Mouse (Mus musculus) left cerebral cortex, adult 11 months (tissue): ENCODE results near the gene Gm9913.

Experiments
- DNase-seq: peaks from one replicate; pipeline ENCODE4 v3.0.0; 2022; ENCODE audit warnings: low spot score

Gene Gm9913

DNA sequence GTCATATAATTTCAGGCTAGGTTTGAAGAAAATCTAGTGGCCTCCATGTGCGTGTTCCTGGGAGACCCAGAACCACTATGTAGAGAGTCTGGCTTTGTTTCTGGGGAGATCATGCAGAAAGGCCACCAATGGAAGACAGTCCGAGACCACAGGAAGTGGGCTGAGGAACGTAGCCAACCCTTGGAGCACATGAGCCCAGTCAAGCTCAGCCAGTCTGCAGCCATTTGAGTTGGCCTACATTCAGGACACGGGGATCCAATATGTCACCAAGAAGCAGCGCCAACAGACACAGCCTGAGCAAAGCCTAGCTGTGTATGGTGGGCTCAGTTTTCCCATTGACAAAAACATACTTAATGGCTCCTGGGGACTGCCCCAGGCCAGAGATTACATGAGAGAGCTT lies 8.2 kb upstream of the Gm9913 start:
- no peak for DNase-seq

DNA sequence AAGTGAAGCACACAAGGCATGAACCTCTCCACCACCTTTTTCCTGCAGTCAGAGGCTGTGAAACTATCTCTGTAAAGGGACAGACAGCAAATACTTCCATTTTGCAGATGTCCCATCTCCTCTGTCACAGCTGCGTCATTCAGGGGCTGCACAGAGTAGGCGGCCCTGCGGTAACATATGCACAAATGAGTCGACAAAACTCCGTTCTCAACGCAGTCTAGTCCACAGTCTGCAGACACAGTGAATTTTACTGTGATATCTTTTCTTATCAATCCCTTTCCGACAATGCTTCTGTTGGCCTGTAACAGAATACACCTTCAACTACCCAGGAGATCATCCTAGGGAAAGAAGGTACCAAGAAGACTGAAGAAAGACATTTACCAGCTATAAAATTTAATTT lies 6.7 kb upstream of the Gm9913 start:
- DNase-seq = no peak

DNA sequence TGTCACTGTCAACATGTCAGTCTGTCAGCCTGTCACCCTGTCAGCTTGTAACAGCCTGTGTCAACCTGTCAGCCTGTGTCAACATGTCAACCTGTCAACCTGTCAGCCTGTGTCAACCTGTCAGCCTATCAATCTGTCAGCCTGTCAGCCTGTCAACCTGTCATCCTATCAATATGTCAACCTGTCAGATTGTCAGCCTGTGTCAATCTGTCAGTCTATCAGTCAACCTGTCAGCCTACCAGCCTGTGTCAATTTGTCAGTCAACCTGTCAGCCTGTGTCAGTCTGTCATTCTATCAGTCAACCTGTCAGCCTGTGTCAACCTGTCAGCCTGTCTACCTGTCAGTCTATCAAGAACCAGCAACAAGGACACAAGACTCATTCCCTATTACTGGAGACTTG lies 3.4 kb upstream of the Gm9913 start:
- DNase-seq = no peak

DNA sequence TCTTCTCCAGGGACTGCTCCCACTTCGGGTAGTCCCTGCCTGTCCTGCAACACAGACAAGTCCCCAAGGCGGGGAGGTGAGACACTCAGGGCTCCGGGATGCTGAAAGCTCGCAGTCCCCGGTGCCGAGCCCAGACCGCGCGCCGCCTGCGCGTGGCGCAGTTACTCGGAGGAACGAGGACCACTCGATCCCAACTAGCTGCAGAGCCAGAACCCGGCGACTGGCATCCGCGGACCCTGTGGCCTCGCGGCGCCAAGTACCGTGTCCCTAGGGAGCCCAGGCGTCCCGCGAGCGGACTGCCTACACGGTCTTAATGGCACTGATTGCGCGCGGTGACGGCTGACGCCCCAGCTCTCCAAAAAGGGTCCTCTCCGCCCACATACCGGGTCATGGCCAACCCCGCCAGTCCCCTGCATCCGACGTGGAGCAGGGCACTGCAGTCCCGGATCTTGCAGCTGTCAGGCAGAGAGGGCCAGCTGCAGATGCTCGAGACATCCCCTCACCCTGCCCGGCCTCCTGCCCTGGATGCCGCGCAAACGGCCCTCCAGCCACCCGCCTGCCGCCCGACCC lies 942 bp downstream of the Gm9913 start:
- peak; percentile 19 for DNase-seq

DNA sequence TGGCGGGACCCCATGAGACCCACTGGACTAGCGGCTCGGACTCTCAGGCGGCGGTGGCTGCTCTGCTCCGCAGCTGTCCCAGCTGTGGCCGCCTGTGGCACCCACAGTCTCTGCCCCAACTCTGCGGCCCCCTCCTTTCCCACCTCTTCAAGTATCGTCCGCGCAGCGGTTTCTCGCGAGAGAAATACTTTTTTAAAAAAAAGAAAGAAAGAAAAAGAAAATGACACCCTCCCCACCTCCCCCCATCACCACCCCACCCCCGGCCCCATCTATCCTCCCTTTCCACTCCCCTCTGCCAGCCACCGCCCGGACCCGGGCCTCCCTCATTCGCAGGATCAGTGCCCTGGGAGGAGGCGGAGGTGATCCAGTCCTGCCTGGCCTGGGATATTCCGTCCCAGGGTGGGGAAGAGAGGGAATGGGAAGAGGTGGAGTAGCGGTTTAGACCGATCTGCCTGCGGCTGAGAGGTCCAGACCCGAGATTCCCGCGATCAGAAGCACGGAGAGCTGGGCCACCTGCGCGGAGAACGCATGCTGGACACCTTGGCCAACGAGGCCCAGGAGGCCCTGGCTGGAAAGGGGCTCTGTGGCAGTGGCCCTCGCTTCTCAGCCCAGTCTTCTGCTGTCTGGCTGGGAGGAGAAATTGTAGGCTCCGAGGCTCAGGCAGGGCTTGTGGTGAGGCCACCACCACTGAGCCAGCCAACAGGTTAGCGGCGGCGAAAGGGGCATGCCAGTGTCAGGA lies 1.6 kb downstream of the Gm9913 start:
- no peak for DNase-seq

- DNase-seq = no peak
Measured at GRCm38 (mm10) chr2:125507893-125508292, 3.0 kb downstream of the Gm9913 start, which contains the start of gene Fbn1. Gene Fbn1 (minus strand): TSS chr2:125507993.

DNA sequence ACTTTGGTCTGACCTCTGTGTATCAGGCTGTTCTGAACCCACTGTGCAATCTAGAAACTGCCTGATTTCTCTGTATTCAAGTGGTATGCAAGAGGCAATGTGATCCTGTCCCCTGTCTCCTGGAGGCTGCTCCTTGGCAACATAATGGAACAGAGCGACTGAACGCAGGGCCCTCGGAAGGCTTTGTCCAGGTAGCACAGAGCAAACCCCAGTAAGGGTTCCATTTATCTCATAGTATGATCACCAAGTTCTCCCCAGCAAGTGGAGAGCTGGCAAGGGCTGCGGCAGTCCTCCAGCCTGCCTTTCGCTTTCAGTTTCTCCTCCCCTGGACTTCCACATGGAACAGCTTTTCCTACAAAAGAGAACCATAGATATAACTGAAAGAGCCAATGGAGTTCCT lies 3.5 kb downstream of the Gm9913 start:
- DNase-seq = no peak

DNA sequence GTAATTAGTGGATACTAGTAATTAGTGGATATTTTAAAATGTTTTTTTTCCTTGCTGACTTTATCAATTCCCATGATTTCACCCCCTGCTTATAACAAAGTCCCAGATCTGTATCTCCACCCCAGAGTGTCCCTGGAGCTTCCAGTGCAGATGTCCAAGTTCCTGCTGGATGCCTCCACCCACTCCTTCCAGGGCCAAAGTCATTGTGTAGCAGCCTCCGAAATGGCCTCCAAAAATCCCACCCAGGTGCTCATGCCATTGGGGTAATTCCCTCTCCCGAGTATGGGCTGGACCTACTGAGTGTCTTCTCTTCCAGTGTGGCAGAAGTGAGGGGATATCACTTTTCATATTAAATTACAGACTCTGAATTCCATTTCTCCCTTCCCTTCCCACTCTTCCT lies 5.9 kb downstream of the Gm9913 start:
- no peak for DNase-seq

DNA sequence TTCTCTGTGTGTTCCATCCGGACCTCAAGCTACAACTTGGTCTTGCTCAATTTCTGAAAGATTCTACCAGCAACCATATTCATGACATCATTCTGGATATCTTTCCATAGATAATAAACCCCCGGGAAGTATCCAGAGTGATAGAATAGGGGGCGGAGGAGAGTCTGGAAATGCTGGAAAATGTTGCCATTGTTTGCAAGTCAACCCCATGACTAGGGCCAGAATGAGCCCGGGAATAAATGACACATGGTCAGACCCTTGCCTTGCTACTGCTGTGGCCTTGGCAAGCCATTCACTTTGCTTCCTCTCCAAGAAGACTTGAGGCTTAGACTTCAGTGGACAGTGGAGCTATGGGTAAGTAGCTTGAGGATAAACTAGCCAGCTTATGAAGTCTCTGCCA lies 7.0 kb downstream of the Gm9913 start:
- DNase-seq = no peak

- DNase-seq = no peak
Measured at GRCm38 (mm10) chr2:125512544-125512943, 7.7 kb downstream of the Gm9913 start.

DNA sequence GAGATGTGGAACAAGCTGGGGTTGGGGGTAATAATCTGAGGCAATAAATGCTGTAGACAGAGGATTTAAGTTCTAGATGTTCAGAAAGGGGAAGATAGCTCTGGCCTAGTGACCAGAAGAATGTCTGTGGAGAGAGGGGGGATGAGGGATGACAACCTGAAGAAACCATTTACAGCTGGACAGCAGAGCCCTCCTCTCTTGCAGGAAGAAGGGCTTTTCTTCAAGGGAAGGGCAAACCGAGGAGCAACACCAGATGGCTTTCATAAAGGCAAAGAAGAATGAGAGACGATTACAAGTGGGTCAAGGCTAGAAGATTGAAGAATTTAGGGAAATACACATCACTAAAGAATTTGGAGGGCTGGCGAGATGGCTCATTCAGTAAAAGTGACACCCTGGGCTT lies 9.5 kb downstream of the Gm9913 start:
- no peak for DNase-seq

GRCm38 (mm10) chr2:125515291-125516057 lies 10.6 kb downstream of the Gm9913 start:
- DNase-seq = no peak

GRCm38 (mm10) chr2:125516594-125516993 lies 11.7 kb downstream of the Gm9913 start:
- DNase-seq = no peak

GRCm38 (mm10) chr2:125525484-125525883 lies 20.6 kb downstream of the Gm9913 start:
- DNase-seq = no peak

DNA sequence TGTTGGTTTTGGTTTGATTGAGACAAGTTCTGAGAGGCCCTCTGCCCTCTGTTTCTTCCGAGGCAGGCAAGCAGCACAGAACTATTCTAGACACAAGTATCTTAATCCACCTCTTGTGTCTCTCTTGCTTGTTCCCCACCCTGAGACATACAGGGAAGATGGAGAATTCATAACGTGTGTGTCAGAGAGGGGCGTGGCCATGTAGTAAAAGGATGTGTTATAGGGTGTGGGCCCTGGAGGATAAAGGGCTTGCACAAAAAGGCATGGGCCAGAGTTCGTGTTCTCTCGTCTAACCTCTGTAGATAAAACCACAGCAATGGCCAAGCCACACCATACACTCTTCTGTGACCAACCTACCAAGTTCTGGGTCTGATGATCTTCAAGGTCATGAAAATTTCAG lies 21.7 kb downstream of the Gm9913 start:
- no peak for DNase-seq

DNA sequence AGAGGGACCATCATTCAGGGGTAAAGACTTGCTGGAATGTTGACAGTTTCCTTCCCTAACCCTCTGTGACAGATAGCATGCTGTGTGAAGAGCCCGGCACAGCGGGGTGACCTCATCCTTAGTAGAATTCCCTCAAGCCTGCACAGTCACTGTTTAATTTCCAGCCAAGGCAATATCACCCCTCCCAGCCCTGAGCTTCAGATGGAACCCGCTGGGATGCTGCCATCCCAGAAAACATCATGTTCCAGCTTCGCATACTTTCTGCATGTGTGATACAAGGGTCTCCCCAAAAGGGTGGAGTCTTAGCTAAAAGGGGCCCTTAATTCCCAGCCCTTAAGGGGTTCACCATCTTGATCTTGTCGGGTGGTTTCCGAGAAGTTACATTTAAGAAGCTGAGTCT lies 25.8 kb downstream of the Gm9913 start:
- DNase-seq = no peak

DNA sequence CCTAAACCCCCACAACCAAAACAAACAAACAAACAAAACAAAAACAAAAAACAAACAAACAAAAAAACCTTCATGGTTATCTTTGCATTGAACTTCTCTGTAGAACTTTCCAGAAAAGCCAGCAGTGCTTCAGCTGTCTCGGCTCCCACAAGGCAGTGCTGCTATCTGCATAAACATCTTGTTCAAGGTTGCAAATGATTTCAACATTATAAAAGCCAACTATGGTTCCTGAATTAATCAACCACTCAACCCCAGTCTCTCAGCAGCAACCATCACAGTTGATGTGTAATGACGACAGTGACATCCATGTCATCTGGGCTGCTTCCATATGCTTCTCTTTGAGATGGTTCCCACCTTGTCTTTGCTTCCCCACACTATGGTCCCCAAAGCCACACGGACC lies 34.8 kb downstream of the Gm9913 start:
- DNase-seq = no peak

DNA sequence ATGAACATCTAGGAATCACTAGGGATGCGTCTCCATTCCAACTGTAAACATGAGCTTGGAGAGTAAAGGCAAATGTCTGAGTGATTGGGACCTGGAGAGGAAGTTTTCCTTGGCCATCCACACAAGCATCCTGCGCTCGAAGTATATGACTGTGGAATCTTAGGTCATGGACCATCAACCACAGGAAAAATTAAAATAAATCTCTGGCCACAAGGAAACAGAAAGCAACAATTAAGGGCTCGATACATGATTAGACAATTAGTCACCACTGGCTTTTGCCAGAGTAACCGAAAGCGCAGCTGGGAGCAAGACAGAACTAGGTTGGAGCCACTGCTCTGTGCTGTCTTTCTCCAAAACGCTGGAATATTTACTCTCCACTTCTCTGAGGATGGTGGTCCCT lies 35.7 kb downstream of the Gm9913 start:
- no peak for DNase-seq

DNA sequence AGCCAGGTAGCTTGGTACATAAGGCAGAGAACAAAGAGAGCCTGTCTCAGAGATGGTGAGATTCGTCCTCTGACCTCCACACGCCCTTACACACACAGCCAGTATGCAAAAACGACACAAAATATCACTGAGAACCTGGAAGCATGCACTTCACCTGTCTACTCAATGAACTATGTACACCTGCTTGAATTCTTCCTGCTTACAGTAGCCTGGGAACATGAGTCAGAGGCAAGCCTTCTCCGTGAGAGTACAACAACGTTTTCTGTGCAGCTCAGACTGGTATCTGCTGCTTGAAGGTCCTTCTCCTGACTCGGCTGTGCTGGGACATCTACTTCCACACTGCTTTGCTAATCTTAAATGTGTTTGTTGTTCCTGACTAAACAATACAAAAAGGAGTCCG lies 36.6 kb downstream of the Gm9913 start:
- no peak for DNase-seq

- DNase-seq = no peak
Measured at GRCm38 (mm10) chr2:125543646-125544045, 38.8 kb downstream of the Gm9913 start.

GRCm38 (mm10) chr2:125544986-125545385 lies 40.1 kb downstream of the Gm9913 start:
- no peak for DNase-seq

DNA sequence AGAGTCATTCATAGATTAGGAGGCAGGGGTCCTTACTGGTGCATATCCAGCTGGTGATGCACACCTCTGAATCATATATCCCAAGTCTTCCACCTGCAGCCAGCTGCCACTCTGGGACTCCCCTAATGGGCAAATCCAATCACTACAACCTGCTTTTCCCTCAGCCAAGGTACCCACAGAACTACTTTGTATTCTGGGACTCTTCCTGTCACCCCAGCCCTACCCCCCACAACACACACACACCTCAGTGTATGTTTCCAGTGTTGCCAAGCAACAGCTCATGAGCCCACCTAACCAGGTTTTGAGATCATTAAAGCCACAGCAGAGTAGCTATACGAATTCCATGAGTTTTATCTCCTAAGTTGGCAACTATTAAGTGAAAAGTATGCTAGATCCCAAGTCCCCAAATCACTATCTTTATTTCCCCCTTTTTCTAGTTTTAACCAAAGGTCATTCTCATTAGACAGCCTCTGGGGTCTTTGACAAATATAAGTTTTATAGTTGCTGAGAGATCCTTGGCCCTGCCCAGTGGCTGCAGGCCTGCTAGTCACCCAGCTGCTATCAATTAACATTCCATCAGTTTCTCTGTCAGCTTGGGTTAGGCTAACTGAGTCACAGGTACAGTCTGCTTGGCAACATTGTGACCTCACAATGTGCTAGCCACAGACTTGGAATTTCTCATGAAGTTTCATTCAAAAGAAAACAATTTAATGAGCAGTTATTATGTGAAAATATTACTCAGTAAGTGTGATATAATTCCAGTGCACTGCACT lies 44.1 kb downstream of the Gm9913 start:
- no peak for DNase-seq

- no peak for DNase-seq
Measured at GRCm38 (mm10) chr2:125555830-125556229, 50.9 kb downstream of the Gm9913 start.
